Mouse (Mus musculus) T-helper 2 cell (primary cell): ENCODE data around the gene Cyp2j5.
"Not testable (repeated sequence)": the region's sequence is repeated elsewhere in the genome, so short reads cannot be mapped to it uniquely, and the experiment has no call there.

ENCODE experiments used
- in situ Hi-C: fragments of 300-600 bp; cut with MboI, MseI; formaldehyde crosslinking; loops from one replicate; pipeline ENCODE4 v1.15.1; 2025; ENCODE audit warnings: high pct_unique_total_duplicates

The Cyp2j5 gene

GRCm38 (mm10) chr4:96663991-96664390 lies at the start of gene Cyp2j5:
Gene Cyp2j5, minus strand, starts transcription at chr4:96664154.
- in situ Hi-C loops: no loop called here

DNA sequence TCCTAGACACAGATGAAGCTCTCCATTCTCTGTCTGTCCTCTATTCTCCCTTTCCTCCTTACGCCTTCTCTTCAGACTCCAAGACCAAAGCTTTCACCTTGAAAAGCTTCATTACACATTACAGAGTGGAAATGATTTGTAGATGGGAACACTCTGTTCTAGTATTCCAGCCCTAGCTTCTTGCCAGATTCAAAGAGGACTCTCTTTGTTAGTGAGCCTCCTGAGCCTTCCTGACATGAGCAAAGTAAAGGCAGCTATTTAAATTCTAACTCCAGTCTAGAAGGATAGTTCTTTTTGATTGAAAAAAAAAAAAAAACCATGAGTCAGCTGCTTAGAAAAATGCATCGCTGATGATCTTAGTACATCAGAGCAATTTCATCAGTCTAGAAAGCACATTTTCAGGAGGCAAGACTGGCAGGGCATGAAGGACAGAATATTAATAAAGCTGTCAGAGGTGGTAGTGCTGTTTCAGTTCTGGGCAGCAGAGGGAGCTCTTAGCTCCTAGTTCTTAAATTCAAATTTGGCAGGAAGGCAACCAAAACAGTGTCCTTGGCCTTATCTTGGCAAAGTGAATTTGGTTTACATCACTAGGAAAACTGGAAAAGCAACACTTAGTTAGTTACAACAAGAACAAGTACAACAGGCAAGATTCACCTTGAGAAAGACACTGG lies 41.5 kb upstream of the Cyp2j5 start:
- in situ Hi-C loops: no loop called here

DNA sequence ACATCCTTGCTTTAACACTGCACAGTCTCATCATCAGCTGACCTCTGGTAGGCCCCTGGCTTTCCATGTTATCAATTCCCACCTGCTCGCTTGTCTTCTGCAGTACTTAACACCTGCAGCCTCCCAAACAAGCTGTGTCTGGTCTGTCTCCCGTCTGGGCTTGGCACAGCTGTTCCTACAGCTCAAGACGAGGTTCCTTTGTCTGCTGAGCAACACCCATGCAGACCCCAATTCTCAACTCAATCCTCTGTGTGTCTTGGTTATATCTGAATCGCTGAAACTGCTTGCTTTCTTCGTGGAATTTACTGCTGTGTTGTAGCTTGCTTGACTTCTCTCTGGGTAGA lies 34.2 kb upstream of the Cyp2j5 start:
- in situ Hi-C loops: loop anchor here (10.0 kb wide), 1 partner anchor 553 kb away; the partner anchor contains the start of gene Cyp2j12

DNA sequence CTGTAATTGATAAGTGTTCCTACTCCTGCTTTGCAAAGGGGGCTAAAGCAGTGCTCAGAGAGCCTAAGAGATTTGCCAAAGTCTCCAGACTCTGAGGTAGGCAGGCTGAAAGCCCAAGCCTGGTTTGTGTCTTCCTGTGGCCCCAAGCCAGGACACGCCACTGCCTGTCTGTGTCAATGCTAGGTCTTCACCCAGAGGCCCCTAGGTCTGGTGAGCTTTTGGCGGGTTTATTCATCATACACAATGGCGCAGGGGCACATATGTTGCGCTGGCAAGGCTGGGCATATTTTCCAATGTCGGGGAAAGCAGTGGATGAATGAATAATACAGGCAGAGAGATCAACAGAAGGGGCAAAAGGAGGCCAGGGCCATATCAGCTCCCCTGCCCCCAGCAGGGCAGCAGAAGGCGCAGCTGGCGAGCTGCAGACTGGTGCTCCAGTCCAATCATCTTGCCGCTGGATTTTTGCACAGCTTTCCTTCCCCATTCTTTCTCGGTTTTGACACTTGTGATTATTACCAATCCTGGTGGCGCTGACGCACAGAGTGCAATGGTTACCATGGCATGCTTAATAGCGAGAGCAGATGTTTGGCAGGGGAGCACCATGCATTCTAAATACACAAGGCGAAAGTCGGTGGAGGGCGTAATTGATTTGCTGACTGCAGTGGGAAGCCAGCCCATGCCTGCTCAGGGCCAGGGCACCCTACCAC lies 33.7 kb upstream of the Cyp2j5 start:
- in situ Hi-C loops: loop anchor here (10.0 kb wide), 1 partner anchor 553 kb away; the partner anchor contains the start of gene Cyp2j12

- in situ Hi-C loops: loop anchor here (10.0 kb wide), 1 partner anchor 552 kb away; the partner anchor contains the start of gene Cyp2j12
These were observed 32.8 kb upstream of the Cyp2j5 start for GRCm38 (mm10) chr4:96696614-96697360.

- in situ Hi-C loops: loop anchor here (10.0 kb wide), 1 partner anchor 1613 kb away; no protein-coding TSS in a partner anchor
These were observed 23.4 kb upstream of the Cyp2j5 start for GRCm38 (mm10) chr4:96687358-96687803.

GRCm38 (mm10) chr4:96683474-96683873 lies 19.5 kb upstream of the Cyp2j5 start:
- in situ Hi-C loops: loop anchor here (10.0 kb wide), 1 partner anchor 1609 kb away; no protein-coding TSS in a partner anchor

DNA sequence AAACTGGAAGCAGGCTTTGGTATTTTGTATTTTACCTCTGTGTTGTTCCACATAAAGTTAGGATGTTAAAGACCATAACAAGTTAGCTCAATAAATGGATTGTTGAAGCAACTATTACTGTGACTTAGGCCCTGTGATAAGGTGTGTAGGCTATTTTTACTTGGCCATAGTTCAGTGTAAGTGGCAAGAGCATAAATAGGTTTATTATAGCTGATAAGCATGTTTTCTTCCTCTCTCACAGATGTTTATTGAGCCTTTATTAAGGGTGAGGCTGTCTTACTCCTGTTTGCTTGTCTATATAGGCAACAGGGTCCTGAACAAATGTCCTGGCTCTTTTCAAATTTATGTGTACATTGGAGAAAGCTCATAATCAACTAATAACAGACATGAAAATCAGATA lies 17.0 kb upstream of the Cyp2j5 start:
- in situ Hi-C loops: loop anchor here (10.0 kb wide), 1 partner anchor 1606 kb away; no protein-coding TSS in a partner anchor

DNA sequence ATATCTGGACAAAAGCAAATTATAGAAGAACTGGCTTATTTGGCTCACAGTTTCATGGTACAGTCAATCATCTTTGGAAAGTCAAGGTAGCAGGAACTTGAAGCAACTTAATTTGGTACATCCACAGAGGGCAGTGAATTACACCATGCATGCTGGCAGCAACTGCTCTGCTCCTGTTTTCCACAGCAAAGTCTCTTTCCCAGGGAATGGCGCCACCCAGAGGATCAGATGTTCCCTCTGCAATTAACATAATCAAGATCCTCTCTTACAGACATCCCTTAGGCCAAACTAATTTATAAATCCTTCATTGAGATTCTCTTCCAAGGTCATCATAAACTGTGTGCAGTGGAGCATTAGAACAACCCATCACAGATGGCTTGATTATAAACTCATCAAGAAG lies 16.3 kb upstream of the Cyp2j5 start:
- in situ Hi-C loops: loop anchor here (10.0 kb wide), 1 partner anchor 1605 kb away; no protein-coding TSS in a partner anchor

GRCm38 (mm10) chr4:96664668-96665454 lies 907 bp upstream of the Cyp2j5 start:
- in situ Hi-C loops: no loop called here

GRCm38 (mm10) chr4:96635455-96635854 lies 28.5 kb downstream of the Cyp2j5 start:
- in situ Hi-C loops: no loop called here

GRCm38 (mm10) chr4:96622474-96622873 lies 41.5 kb downstream of the Cyp2j5 start:
- in situ Hi-C loops: no loop called here

- in situ Hi-C loops: no loop called here
These were observed 72.2 kb downstream of the Cyp2j5 start for GRCm38 (mm10) chr4:96591791-96592150.

DNA sequence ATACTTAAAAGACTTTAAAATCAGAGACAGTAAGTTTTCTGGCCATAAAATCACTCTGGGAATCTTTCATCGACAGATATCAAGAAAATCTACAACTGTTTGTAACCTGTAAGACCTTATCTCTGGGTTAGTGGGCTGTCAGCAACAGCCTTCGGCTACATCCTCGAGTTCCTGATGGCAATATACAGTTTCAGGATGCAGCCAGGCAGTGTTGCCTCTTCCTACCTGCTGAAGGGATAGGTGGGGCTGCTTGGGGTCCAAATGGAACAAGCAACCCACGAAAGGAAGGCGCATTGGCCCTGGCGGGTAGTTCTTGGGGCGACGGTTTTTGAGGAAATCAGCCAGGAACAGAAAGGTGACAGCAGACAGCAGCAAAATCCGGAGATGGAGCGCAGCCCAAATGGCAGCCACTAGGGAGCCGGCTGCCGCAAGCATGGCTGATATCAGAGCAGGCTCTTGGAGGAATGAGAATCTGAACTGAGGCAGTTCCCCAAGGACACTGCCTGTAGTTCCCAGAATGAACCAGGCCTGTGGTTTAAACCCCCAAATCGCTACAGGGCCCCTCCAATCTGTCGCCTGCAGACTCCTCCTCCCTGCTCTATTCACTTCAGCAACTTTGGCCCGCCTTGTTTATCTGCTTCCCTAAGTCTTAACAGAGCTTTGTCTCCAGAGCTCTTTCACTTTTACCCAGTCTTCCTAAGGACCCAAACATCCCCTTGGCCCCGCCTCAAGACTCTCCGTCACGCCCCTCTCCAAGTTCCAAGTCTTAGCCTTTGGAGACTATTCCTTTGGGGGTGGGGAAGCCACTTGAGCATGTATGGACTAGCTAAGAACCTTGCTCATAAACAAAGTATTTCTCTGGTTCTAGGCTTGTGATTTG lies 72.8 kb downstream of the Cyp2j5 start, which contains the start of gene Cyp2j9:
TSS of gene Cyp2j9 (minus strand) at position 668 of the 880 bp plus-strand sequence.
- in situ Hi-C loops: no loop called here

- in situ Hi-C loops: no loop called here
These were observed 82.4 kb downstream of the Cyp2j5 start for GRCm38 (mm10) chr4:96581425-96582088.

DNA sequence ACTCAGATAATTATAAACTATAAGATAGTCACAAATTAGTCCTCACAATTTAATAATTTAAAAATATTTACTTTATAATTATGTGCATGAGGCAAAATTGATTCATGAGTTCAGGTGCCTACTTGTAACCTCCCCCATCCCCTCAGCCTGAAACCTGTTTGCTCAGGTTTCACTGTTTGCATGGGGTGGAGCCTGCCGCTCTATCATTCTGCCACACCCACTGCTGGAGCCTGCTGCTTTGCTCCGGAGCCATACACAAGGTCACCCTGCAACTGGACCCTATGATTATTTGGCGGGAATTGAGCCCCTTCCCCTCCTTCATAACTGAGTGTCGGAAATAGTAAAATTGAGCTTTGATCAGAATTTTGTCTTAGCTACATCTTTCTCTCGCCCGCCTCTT lies 83.6 kb downstream of the Cyp2j5 start:
- in situ Hi-C loops: not testable (repeated sequence)
